Mouse (Mus musculus): ENCODE data around the gene Lpar2. TPM values are rescaled to one million over a fixed set of nuclear protein-coding genes. Genes with fewer than 3 reads are reported as not detected.

Lpar2 gene
- polyA plus RNA-seq, 1 experiment from 2014 or later = 0.18 TPM

GRCm38 (mm10) chr8:69809820-69810219, 12.4 kb upstream of the Lpar2 start:
- WGBS = 73% methylated on average over 3 of the region's 3 CpGs
- peaks cover 52% of the 10 kb centered on the region for H3K36me3 ChIP-seq (ENCODE audit: control insufficient read depth, insufficient read depth)
- no peak overlapping the region for H3K4me2 ChIP-seq (replicated peaks; ENCODE audit: low read depth)

GRCm38 (mm10) chr8:69814881-69815280, 7.3 kb upstream of the Lpar2 start:
- 0 out of 2 replicates have a peak, but pooled peaks have one; percentile 4 for TF ChIP-seq CTCF (IDR thresholded peaks at IDR 0.05; ENCODE audit: low read depth)
- peaks cover 48% of the 10 kb centered on the region; the same call in 1 of the 2 replicates for H3K36me3 ChIP-seq (ENCODE audit: control insufficient read depth, insufficient read depth)
- WGBS = 94% methylated on average over 2 of the region's 2 CpGs
- H3K27ac ChIP-seq (ENCODE audit: low read depth, low read length) = no peak overlapping the region
- H3K4me1 ChIP-seq (replicated peaks; ENCODE audit: control insufficient read depth, insufficient read depth, low read length) = no peaks in the 10 kb centered on the region
- no peak overlapping the region for H3K4me2 ChIP-seq (replicated peaks; ENCODE audit: low read depth)
- no peak overlapping the region for H3K4me3 ChIP-seq (ENCODE audit: low read depth, low read length)
- no peaks in the 10 kb centered on the region for H3K9me3 ChIP-seq (ENCODE audit: control insufficient read depth)
- ATAC-seq = no peak
- H3K9ac ChIP-seq (ENCODE audit: low read depth, low read length) = no peak overlapping the region
- H3K27me3 ChIP-seq (replicated peaks; ENCODE audit: control insufficient read depth, insufficient read depth, low read length) = no peaks in the 10 kb centered on the region

More at GRCm38 (mm10) chr8:69809820-69810219, 12.4 kb upstream of the Lpar2 start:
- Histone ChIP-seq H3K4me3 (ENCODE audit: low read depth, low read length) (no peak overlapping the region), H3K9ac (ENCODE audit: low read depth, low read length) (no peak overlapping the region), H3K4me1 (replicated peaks; ENCODE audit: control insufficient read depth, insufficient read depth, low read length) (no peaks in the 10 kb centered on the region), H3K9me3 (ENCODE audit: control insufficient read depth) (no peaks in the 10 kb centered on the region), H3K27me3 (replicated peaks; ENCODE audit: control insufficient read depth, insufficient read depth, low read length) (no peaks in the 10 kb centered on the region), H3K27ac (ENCODE audit: low read depth, low read length) (no peak overlapping the region)
- no peak for TF ChIP-seq CTCF (IDR thresholded peaks at IDR 0.05; ENCODE audit: low read depth)
- no peak for ATAC-seq

- Histone ChIP-seq H3K4me1 (replicated peaks; ENCODE audit: control insufficient read depth, insufficient read depth, low read length) (no peaks in the 10 kb centered on the region), H3K4me3 (ENCODE audit: low read depth, low read length) (no peak overlapping the region), H3K9ac (ENCODE audit: low read depth, low read length) (no peak overlapping the region), H3K27ac (ENCODE audit: low read depth, low read length) (no peak overlapping the region), H3K4me2 (replicated peaks; ENCODE audit: low read depth) (no peak overlapping the region), H3K36me3 (ENCODE audit: control insufficient read depth, insufficient read depth) (peaks cover 46% of the 10 kb centered on the region; the same call in 1 of the 2 replicates), H3K27me3 (replicated peaks; ENCODE audit: control insufficient read depth, insufficient read depth, low read length) (no peaks in the 10 kb centered on the region), H3K9me3 (ENCODE audit: control insufficient read depth) (no peaks in the 10 kb centered on the region)
- peak; percentile 26; the same call in 1 of the 2 replicates for ATAC-seq
- no peak for TF ChIP-seq CTCF (IDR thresholded peaks at IDR 0.05; ENCODE audit: low read depth)
- 80% methylated on average over 4 of the region's 4 CpGs for WGBS
Measured at GRCm38 (mm10) chr8:69815396-69815795, 6.8 kb upstream of the Lpar2 start.

DNA sequence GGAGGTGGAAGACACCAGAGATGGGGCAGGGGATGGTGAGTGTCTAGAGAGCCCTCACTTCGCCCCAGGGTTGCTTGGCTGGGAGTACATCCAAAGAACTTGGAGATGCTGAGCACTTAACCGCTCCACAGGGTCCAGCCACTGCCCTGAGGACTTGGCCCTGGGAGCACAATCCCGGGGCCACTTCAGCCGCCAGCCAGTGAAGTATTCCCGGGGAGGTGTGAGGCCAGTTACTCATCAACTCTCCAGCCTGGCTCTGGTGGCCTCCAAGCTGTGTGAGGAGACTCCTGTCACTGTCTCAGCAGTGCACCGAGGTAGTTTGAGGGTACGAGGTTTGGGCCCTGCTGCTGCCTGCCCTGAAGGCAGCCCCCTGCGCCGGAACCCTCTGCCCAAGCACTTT, 1.8 kb upstream of the Lpar2 start:
- Histone ChIP-seq H3K4me3 (ENCODE audit: low read depth, low read length) (no peak overlapping the region), H3K9me3 (ENCODE audit: control insufficient read depth) (no peaks in the 10 kb centered on the region), H3K36me3 (ENCODE audit: control insufficient read depth, insufficient read depth) (peaks cover 23% of the 10 kb centered on the region; the same call in 1 of the 2 replicates), H3K27ac (ENCODE audit: low read depth, low read length) (no peak overlapping the region), H3K4me1 (replicated peaks; ENCODE audit: control insufficient read depth, insufficient read depth, low read length) (no peaks in the 10 kb centered on the region), H3K4me2 (replicated peaks; ENCODE audit: low read depth) (no peak overlapping the region), H3K9ac (ENCODE audit: low read depth, low read length) (no peak overlapping the region), H3K27me3 (replicated peaks; ENCODE audit: control insufficient read depth, insufficient read depth, low read length) (no peaks in the 10 kb centered on the region)
- TF ChIP-seq CTCF (IDR thresholded peaks at IDR 0.05; ENCODE audit: low read depth) = no peak
- no peak for ATAC-seq
- 66% methylated on average over 9 of the region's 9 CpGs for WGBS

- Histone ChIP-seq H3K9ac (ENCODE audit: low read depth, low read length) (peak overlapping the region; percentile 53), H3K9me3 (ENCODE audit: control insufficient read depth) (no peaks in the 10 kb centered on the region), H3K27ac (ENCODE audit: low read depth, low read length) (no peak overlapping the region), H3K4me3 (ENCODE audit: low read depth, low read length) (peak overlapping the region; percentile 55), H3K4me1 (replicated peaks; ENCODE audit: control insufficient read depth, insufficient read depth, low read length) (no peaks in the 10 kb centered on the region), H3K4me2 (replicated peaks; ENCODE audit: low read depth) (peak overlapping the region; percentile 95), H3K27me3 (replicated peaks; ENCODE audit: control insufficient read depth, insufficient read depth, low read length) (no peaks in the 10 kb centered on the region), H3K36me3 (ENCODE audit: control insufficient read depth, insufficient read depth) (peaks cover 14% of the 10 kb centered on the region; the same call in 1 of the 2 replicates)
- peak; percentile 18; the same call in 1 of the 2 replicates for ATAC-seq
- no peak for TF ChIP-seq CTCF (IDR thresholded peaks at IDR 0.05; ENCODE audit: low read depth)
- WGBS = 0% methylated on average over 11 of the region's 22 CpGs
Measured at GRCm38 (mm10) chr8:69821971-69822385, 251 bp upstream of the Lpar2 start.

DNA sequence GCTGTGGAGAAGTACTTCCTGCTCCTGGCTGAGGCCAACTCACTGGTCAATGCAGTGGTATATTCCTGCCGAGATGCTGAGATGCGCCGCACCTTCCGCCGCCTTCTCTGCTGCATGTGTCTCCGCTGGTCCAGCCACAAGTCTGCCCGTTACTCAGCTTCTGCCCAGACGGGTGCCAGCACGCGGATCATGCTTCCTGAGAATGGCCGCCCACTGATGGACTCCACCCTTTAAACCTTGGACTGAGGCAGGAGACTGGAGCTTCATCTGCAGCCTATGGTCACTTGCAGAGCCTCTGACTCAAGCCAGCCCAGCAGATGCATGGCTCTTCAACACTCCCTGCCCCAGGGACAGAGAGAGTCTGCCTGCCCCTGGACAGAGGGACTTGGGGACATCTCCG, 4.1 kb downstream of the Lpar2 start:
- TF ChIP-seq CTCF (IDR thresholded peaks at IDR 0.05; ENCODE audit: low read depth) = no peak
- WGBS = 83% methylated on average over 12 of the region's 12 CpGs
- H3K9ac ChIP-seq (ENCODE audit: low read depth, low read length) = no peak overlapping the region
- ATAC-seq = no peak
- no peaks in the 10 kb centered on the region for H3K36me3 ChIP-seq (ENCODE audit: control insufficient read depth, insufficient read depth)
- H3K4me1 ChIP-seq (replicated peaks; ENCODE audit: control insufficient read depth, insufficient read depth, low read length) = no peaks in the 10 kb centered on the region
- H3K9me3 ChIP-seq (ENCODE audit: control insufficient read depth) = no peaks in the 10 kb centered on the region
- H3K4me2 ChIP-seq (replicated peaks; ENCODE audit: low read depth) = no peak overlapping the region
- no peak overlapping the region for H3K27ac ChIP-seq (ENCODE audit: low read depth, low read length)
- no peak overlapping the region for H3K4me3 ChIP-seq (ENCODE audit: low read depth, low read length)
- H3K27me3 ChIP-seq (replicated peaks; ENCODE audit: control insufficient read depth, insufficient read depth, low read length) = no peaks in the 10 kb centered on the region
